ENCODE assay signal across 8 mouse cellular contexts in the genomic region with DNA sequence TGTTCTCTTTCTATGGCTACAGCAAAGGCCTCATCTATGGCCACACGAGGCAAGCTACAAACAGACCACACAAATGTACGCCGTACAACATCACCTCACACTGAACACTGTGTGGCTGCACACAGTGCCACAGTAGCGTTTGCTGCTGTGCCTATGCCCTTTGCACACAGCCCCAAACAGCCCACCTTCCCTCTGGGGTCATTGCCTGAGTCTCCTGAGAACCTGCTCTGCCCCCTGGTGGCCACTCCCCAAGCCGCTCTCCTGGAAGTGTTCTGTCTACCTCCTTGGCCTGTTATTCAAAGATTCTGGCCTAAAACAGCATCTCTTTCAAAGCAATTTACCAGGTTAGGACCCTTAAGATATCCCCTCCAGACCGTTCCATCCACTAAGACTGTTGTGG. TPM values are rescaled to one million over a fixed set of nuclear protein-coding genes. Genes with fewer than 3 reads are reported as not detected.
A peak's percentile ranks its signal among the peaks of the same experiment; 100 is the strongest.
DNase-seq lines count a peak whose midpoint lies in the region; ATAC-seq and TF ChIP-seq lines count a peak whose summit lies in the region.

No protein-coding gene starts in this region.

- H3K36me3 ChIP-seq in forebrain, postnatal 0 days (ENCODE audit: insufficient read depth): no peaks in the 10 kb centered on the region; the same call in 1 of the 2 replicates
- no peaks in the 10 kb centered on the region for H3K36me3 ChIP-seq in intestine, embryonic 15.5 days
- H3K36me3 ChIP-seq in midbrain, postnatal 0 days (ENCODE audit: insufficient read depth, low read length): peaks cover 8% of the 10 kb centered on the region

- peak; percentile 86 for TF ChIP-seq CTCF in forebrain, postnatal 0 days (IDR thresholded peaks at IDR 0.05; ENCODE audit: low read depth)
- TF ChIP-seq CTCF in midbrain, postnatal 0 days (IDR thresholded peaks at IDR 0.05): peak; percentile 87

- no peaks in the 10 kb centered on the region for H3K4me1 ChIP-seq in forebrain, postnatal 0 days (ENCODE audit: insufficient read depth)
- peaks cover 3% of the 10 kb centered on the region; the same call in 1 of the 2 replicates for H3K4me1 ChIP-seq in intestine, embryonic 15.5 days (replicated peaks)
- H3K4me1 ChIP-seq in midbrain, postnatal 0 days (ENCODE audit: insufficient read depth, low read length): no peaks in the 10 kb centered on the region

- H3K9me3 ChIP-seq in forebrain, postnatal 0 days (ENCODE audit: low read length): no peaks in the 10 kb centered on the region
- H3K9me3 ChIP-seq in intestine, embryonic 15.5 days: no peaks in the 10 kb centered on the region
- H3K9me3 ChIP-seq in midbrain, postnatal 0 days (ENCODE audit: low read length): no peaks in the 10 kb centered on the region

- no peak overlapping the region for H3K27ac ChIP-seq in forebrain, postnatal 0 days (ENCODE audit: low read depth, low read length)
- no peak overlapping the region for H3K27ac ChIP-seq in intestine, embryonic 15.5 days
- H3K27ac ChIP-seq in midbrain, postnatal 0 days (ENCODE audit: low read depth, low read length): no peak overlapping the region

- no peak overlapping the region for H3K4me3 ChIP-seq in forebrain, postnatal 0 days (ENCODE audit: low read depth, low read length)
- H3K4me3 ChIP-seq in intestine, embryonic 15.5 days (replicated peaks): no peak overlapping the region
- no peak overlapping the region for H3K4me3 ChIP-seq in midbrain, postnatal 0 days (ENCODE audit: low read depth, low read length)

- peak; percentile 79 for ATAC-seq in forebrain, postnatal 0 days
- peak; percentile 46; the same call in 1 of the 2 replicates for ATAC-seq in intestine, embryonic 15.5 days
- peak; percentile 64 for ATAC-seq in midbrain, postnatal 0 days (ENCODE audit: low FRiP score)

- peak; percentile 83 for DNase-seq in layer of hippocampus, adult 11-12 months (ENCODE audit: low spot score)
- no peak for DNase-seq in layer of hippocampus, adult 9-10 months (ENCODE audit: low spot score)
- DNase-seq in cerebellum, adult 18-20 months: peak; percentile 80 to 87
- DNase-seq in forebrain, postnatal 0 days: peak; percentile 79
- peak; percentile 57 to 72 for DNase-seq in left cerebral cortex, postnatal 36 days (ENCODE audit: low spot score in 2 of 2)
- DNase-seq in midbrain, postnatal 0 days (ENCODE audit: low spot score): peak; percentile 83
- peak; percentile 89 for DNase-seq in testis, postnatal 10 days (ENCODE audit: low spot score)

- no peak overlapping the region for H3K9ac ChIP-seq in forebrain, postnatal 0 days
- no peak overlapping the region for H3K9ac ChIP-seq in intestine, embryonic 15.5 days
- no peak overlapping the region; the same call in 1 of the 2 replicates for H3K9ac ChIP-seq in midbrain, postnatal 0 days (replicated peaks; ENCODE audit: low read length, poor library complexity, severe bottlenecking)

- WGBS in forebrain, postnatal 0 days: 34% methylated on average over 6 of the region's 6 CpGs
- WGBS in intestine, embryonic 15.5 days: 46% methylated on average over 6 of the region's 6 CpGs
- 38% methylated on average over 6 of the region's 6 CpGs for WGBS in midbrain, postnatal 0 days

- H3K4me2 ChIP-seq in forebrain, postnatal 0 days (ENCODE audit: low read depth): no peak overlapping the region
- no peak overlapping the region for H3K4me2 ChIP-seq in intestine, embryonic 15.5 days (replicated peaks)
- no peak overlapping the region for H3K4me2 ChIP-seq in midbrain, postnatal 0 days (ENCODE audit: low read depth, low read length, poor library complexity, severe bottlenecking)

- intact Hi-C loops in left cerebral cortex, postnatal 36 days (cut with DNase I): loop anchor here (5.0 kb wide), 3 partner anchors 36 to 101 kb away; no protein-coding TSS in a partner anchor

- no peaks in the 10 kb centered on the region for H3K27me3 ChIP-seq in forebrain, postnatal 0 days (ENCODE audit: insufficient read depth, low read length)
- H3K27me3 ChIP-seq in intestine, embryonic 15.5 days (replicated peaks): peaks cover 4% of the 10 kb centered on the region
- H3K27me3 ChIP-seq in midbrain, postnatal 0 days (ENCODE audit: insufficient read depth, low read length): no peaks in the 10 kb centered on the region

RNA-seq across cellular contexts. Expression of a gene that starts 13.2 kb away (rescaled TPM):
- 106 and 130 TPM in 2 replicates for total RNA-seq in forebrain, postnatal 0 days (2014; rRNA removed)
- 117 and 122 TPM in 2 replicates for polyA plus RNA-seq in forebrain, postnatal 0 days (2015; fragmentation: Nextera tagmentation; extraction: Ambion mirVana)
- polyA plus RNA-seq in intestine, embryonic 15.5 days (2015; fragmentation: Nextera tagmentation; extraction: Ambion mirVana): 10.8 and 11.2 TPM in 2 replicates
- 10 to 100 TPM; 60.1 to 71.2 TPM for total RNA-seq in left cerebral cortex, postnatal 36 days (2021)
- 167 and 217 TPM in 2 replicates for total RNA-seq in midbrain, postnatal 0 days (2014; rRNA removed)
- 146 and 157 TPM in 2 replicates for polyA plus RNA-seq in midbrain, postnatal 0 days (2015; fragmentation: Nextera tagmentation; extraction: Ambion mirVana)

RNA-seq across cellular contexts. Expression of a gene that starts 43.6 kb away (rescaled TPM):
- total RNA-seq in forebrain, postnatal 0 days (2014; rRNA removed): 24.7 and 25.9 TPM in 2 replicates
- 13.6 and 14.2 TPM in 2 replicates for polyA plus RNA-seq in forebrain, postnatal 0 days (2015; fragmentation: Nextera tagmentation; extraction: Ambion mirVana)
- polyA plus RNA-seq in intestine, embryonic 15.5 days (2015; fragmentation: Nextera tagmentation; extraction: Ambion mirVana): 5.1 and 6.4 TPM in 2 replicates
- 100 to 1,000 TPM; 106 to 115 TPM for total RNA-seq in left cerebral cortex, postnatal 36 days (2021)
- total RNA-seq in midbrain, postnatal 0 days (2014; rRNA removed): 61.6 and 69.2 TPM in 2 replicates
- 20.1 and 23.4 TPM in 2 replicates for polyA plus RNA-seq in midbrain, postnatal 0 days (2015; fragmentation: Nextera tagmentation; extraction: Ambion mirVana)

RNA-seq across cellular contexts. Expression of a gene that starts 46.5 kb away (rescaled TPM):
- 16.8 and 17.2 TPM in 2 replicates for total RNA-seq in forebrain, postnatal 0 days (2014; rRNA removed)
- 29.1 and 31.2 TPM in 2 replicates for polyA plus RNA-seq in forebrain, postnatal 0 days (2015; fragmentation: Nextera tagmentation; extraction: Ambion mirVana)
- polyA plus RNA-seq in intestine, embryonic 15.5 days (2015; fragmentation: Nextera tagmentation; extraction: Ambion mirVana): 127 and 129 TPM in 2 replicates
- total RNA-seq in left cerebral cortex, postnatal 36 days (2021): 10 to 100 TPM; 35.6 to 39.2 TPM
- total RNA-seq in midbrain, postnatal 0 days (2014; rRNA removed): 21.8 and 26.5 TPM in 2 replicates
- 28.8 and 35.3 TPM in 2 replicates for polyA plus RNA-seq in midbrain, postnatal 0 days (2015; fragmentation: Nextera tagmentation; extraction: Ambion mirVana)
